ENCODE assay signal across 24 mouse cellular contexts in genomic region chr13:52832481-52833170, GRCm38 (mm10).
DNase-seq lines count a peak whose midpoint lies in the region; ATAC-seq and TF ChIP-seq lines count a peak whose summit lies in the region.
"Had no signal": no experiment of that assay in that cellular context is flagged by ENCODE, and none has a peak within 500 bp of the region (broad histone marks: within the 10 kb centered on the region; RNA-seq: fewer than 3 reads in every experiment).

No protein-coding gene starts in this region.

- no peak overlapping the region for H3K4me2 ChIP-seq in liver, embryonic 11.5 days
- H3K4me2 ChIP-seq in liver, embryonic 16.5 days (ENCODE audit: low read depth, low read length) = no peak overlapping the region
- no peak overlapping the region for H3K4me2 ChIP-seq in stomach, postnatal 0 days (replicated peaks; ENCODE audit: low read depth)
- H3K4me2 ChIP-seq: forebrain, embryonic 12.5 days had no signal

- TF ChIP-seq CTCF in liver, adult 2 months (IDR thresholded peaks at IDR 0.05; ENCODE audit: low read depth, low read length) = no peak
- no peak for TF ChIP-seq CTCF in stomach, postnatal 0 days (IDR thresholded peaks at IDR 0.05; ENCODE audit: low read depth)

- no peak for TF ChIP-seq POLR2A in liver, adult 2 months (IDR thresholded peaks at IDR 0.05; ENCODE audit: extremely low read depth, insufficient read depth, low read length)

- peak; percentile 28 for DNase-seq in adrenal gland, adult 2 months
- no peak for DNase-seq in adrenal gland, adult 8-10 months
- peak; percentile 99 for DNase-seq in liver, adult 2 months (ENCODE audit: extremely low read depth, low read depth, low spot score)
- no peak for DNase-seq in liver, embryonic 11.5 days (ENCODE audit: low spot score)
- peak; percentile 37 for DNase-seq in stomach, postnatal 0 days (ENCODE audit: low spot score)
- no peak for DNase-seq in cerebellum, adult 9-10 months
- DNase-seq: adrenal gland, postnatal 10 days; cerebellum, adult 11 months; forebrain, postnatal 0 days; gastrocnemius, postnatal 10 days; heart, postnatal 14 days; layer of hippocampus, postnatal 36 days; left cerebral cortex, postnatal 4 days; midbrain, embryonic 14.5 days; retina, postnatal 1 day; right cerebral cortex, postnatal 14 days had no signal

- 0 out of 2 replicates have a peak, but pooled peaks cover 2% of the 10 kb centered on the region for H3K36me3 ChIP-seq in liver, adult 2 months (ENCODE audit: control insufficient read depth, insufficient read depth, low read length)
- no peaks in the 10 kb centered on the region; the same call in 1 of the 2 replicates for H3K36me3 ChIP-seq in liver, embryonic 11.5 days (ENCODE audit: control insufficient read depth, insufficient read depth, low read length)
- no peaks in the 10 kb centered on the region for H3K36me3 ChIP-seq in liver, embryonic 16.5 days (ENCODE audit: control insufficient read depth, insufficient read depth)
- peaks cover 2% of the 10 kb centered on the region; the same call in 1 of the 2 replicates for H3K36me3 ChIP-seq in stomach, postnatal 0 days (ENCODE audit: control insufficient read depth, insufficient read depth, low read length)

- peak overlapping the region; percentile 46 for H3K27ac ChIP-seq in liver, adult 2 months (replicated peaks; ENCODE audit: insufficient read depth, low read depth, low read length)
- no peak overlapping the region for H3K27ac ChIP-seq in liver, embryonic 11.5 days (ENCODE audit: low read depth, low read length)
- H3K27ac ChIP-seq in liver, embryonic 16.5 days (ENCODE audit: low read length) = peak overlapping the region; percentile 65
- no peak overlapping the region for H3K27ac ChIP-seq in stomach, postnatal 0 days (replicated peaks)
- H3K27ac ChIP-seq: forebrain, embryonic 12.5 days; kidney, postnatal 0 days had no signal

- no peaks in the 10 kb centered on the region for H3K27me3 ChIP-seq in liver, adult 2 months (ENCODE audit: control insufficient read depth, insufficient read depth, low read length)
- H3K27me3 ChIP-seq in liver, embryonic 11.5 days (replicated peaks; ENCODE audit: control insufficient read depth, insufficient read depth, low read length) = no peaks in the 10 kb centered on the region
- no peaks in the 10 kb centered on the region for H3K27me3 ChIP-seq in liver, embryonic 16.5 days (ENCODE audit: control insufficient read depth, insufficient read depth, low read depth, low read length)
- H3K27me3 ChIP-seq in stomach, postnatal 0 days (ENCODE audit: control insufficient read depth, insufficient read depth, low read length) = no peaks in the 10 kb centered on the region
- H3K27me3 ChIP-seq: CH12.LX; forebrain, embryonic 12.5 days; megakaryocyte, embryonic 14.5 days had no signal

- H3K9me3 ChIP-seq in liver, embryonic 11.5 days (ENCODE audit: control insufficient read depth, low read length) = no peaks in the 10 kb centered on the region
- H3K9me3 ChIP-seq in liver, embryonic 16.5 days (replicated peaks; ENCODE audit: control insufficient read depth, low read length) = no peaks in the 10 kb centered on the region
- H3K9me3 ChIP-seq in stomach, postnatal 0 days (ENCODE audit: control insufficient read depth, low read length) = no peaks in the 10 kb centered on the region
- H3K9me3 ChIP-seq: forebrain, embryonic 12.5 days had no signal

- peaks cover 42% of the 10 kb centered on the region for H3K4me1 ChIP-seq in liver, adult 2 months (ENCODE audit: control insufficient read depth, insufficient read depth, low read length)
- H3K4me1 ChIP-seq in liver, embryonic 11.5 days (replicated peaks; ENCODE audit: control insufficient read depth, insufficient read depth, low read length) = peaks cover 43% of the 10 kb centered on the region
- H3K4me1 ChIP-seq in liver, embryonic 16.5 days (ENCODE audit: control insufficient read depth, low read depth, low read length) = peaks cover 54% of the 10 kb centered on the region
- H3K4me1 ChIP-seq in stomach, postnatal 0 days (replicated peaks; ENCODE audit: control insufficient read depth, insufficient read depth) = no peaks in the 10 kb centered on the region

- WGBS in liver, adult 2 months = 21% methylated on average over 8 of the region's 8 CpGs
- 73% methylated on average over 8 of the region's 8 CpGs for WGBS in liver, embryonic 11.5 days
- 72% methylated on average over 8 of the region's 8 CpGs for WGBS in liver, embryonic 16.5 days (ENCODE audit: insufficient replicate concordance)
- 73% methylated on average over 8 of the region's 8 CpGs for WGBS in stomach, postnatal 0 days

- H3K79me2 ChIP-seq in liver, adult 2 months (ENCODE audit: control insufficient read depth, insufficient read depth, low read length) = no peaks in the 10 kb centered on the region

- no peak for ATAC-seq in liver, embryonic 11.5 days (replicated peaks; ENCODE audit: low FRiP score)
- no peak for ATAC-seq in liver, embryonic 16.5 days (ENCODE audit: low read depth)
- ATAC-seq in stomach, postnatal 0 days (ENCODE audit: low FRiP score, low TSS enrichment) = no peak
- no peak for ATAC-seq in erythroid progenitor cell, adult 5-6 weeks (replicated peaks; ENCODE audit: low FRiP score, poor library complexity, severe bottlenecking)
- ATAC-seq: activated CD4-positive, CD25-positive, alpha-beta regulatory T cell, adult 4 months; forebrain, postnatal 0 days; hindbrain, embryonic 16.5 days had no signal

- no peak overlapping the region for H3K4me3 ChIP-seq in liver, adult 2 months (ENCODE audit: insufficient read depth, low read depth, low read length)
- no peak overlapping the region for H3K4me3 ChIP-seq in liver, embryonic 11.5 days (ENCODE audit: low read depth, low read length)
- no peak overlapping the region for H3K4me3 ChIP-seq in liver, embryonic 16.5 days (ENCODE audit: low read depth, low read length)
- no peak overlapping the region for H3K4me3 ChIP-seq in stomach, postnatal 0 days (ENCODE audit: low read depth, low read length)
- H3K4me3 ChIP-seq: forebrain, embryonic 12.5 days; megakaryocyte, embryonic 14.5 days had no signal

- no peak overlapping the region for H3K9ac ChIP-seq in liver, adult 2 months (ENCODE audit: low read depth, low read length)
- H3K9ac ChIP-seq in liver, embryonic 11.5 days (ENCODE audit: low read depth, low read length) = no peak overlapping the region
- H3K9ac ChIP-seq in liver, embryonic 16.5 days (ENCODE audit: low read depth, low read length) = peak overlapping the region; percentile 29; the same call in 1 of the 2 replicates
- no peak overlapping the region for H3K9ac ChIP-seq in stomach, postnatal 0 days (ENCODE audit: low read length)
- H3K9ac ChIP-seq: forebrain, embryonic 12.5 days; forebrain, postnatal 0 days had no signal

- no peak for TF ChIP-seq EP300 in stomach, postnatal 0 days (optimal IDR thresholded peaks at IDR 0.05)

Comparison
In these comparisons a context has a peak if more than half of its experiments do, and no peak if none do; other contexts are left out.
1. DNase-seq: peak in adrenal gland, adult 2 months (single experiment), liver, adult 2 months (single experiment) and stomach, postnatal 0 days (single experiment); none in adrenal gland, adult 8-10 months (single experiment), liver, embryonic 11.5 days (single experiment) and cerebellum, adult 9-10 months (single experiment).
2. H3K27ac ChIP-seq: peak in liver, adult 2 months (single experiment) and liver, embryonic 16.5 days (single experiment); none in liver, embryonic 11.5 days (single experiment) and stomach, postnatal 0 days (single experiment).